Comparison of ENCODE assay signal across 14 mouse cellular contexts in the genomic region with DNA sequence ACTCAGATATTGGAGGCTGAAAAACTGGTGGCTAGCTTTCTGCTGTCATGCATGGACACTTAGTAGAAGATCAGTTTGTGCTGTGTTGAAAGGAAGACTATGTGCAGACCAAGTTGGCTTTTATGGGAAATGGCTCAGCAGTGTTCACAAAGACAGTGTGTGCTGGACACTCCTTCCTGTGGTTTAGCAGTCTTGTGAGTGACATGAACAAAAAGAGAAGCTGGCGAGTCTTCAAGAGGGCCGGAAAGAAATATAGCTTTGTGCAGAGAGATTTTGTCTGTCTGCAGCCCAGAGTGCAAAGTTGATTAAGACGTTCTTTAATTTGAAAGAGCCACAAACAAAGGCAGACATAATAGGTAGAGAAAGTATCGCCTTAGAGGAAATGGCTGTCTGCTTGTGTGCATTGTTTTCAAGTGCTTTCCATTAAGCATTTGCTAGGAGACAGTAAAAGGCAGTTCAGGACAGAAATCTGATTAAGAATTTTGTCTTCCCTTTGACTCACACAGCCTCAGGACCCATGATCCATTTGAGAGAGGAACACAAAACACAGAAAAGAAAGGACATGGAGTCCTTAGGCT. TPM values are rescaled to one million over a fixed set of nuclear protein-coding genes. Genes with fewer than 3 reads are reported as not detected.
DNase-seq lines count a peak whose midpoint lies in the region; ATAC-seq lines count a peak whose summit lies in the region.
"Had no signal": no experiment of that assay in that cellular context is flagged by ENCODE, and none has a peak within 500 bp of the region (broad histone marks: within the 10 kb centered on the region; RNA-seq: fewer than 3 reads in every experiment).

No protein-coding gene starts in this region.

- peak; percentile 54 for ATAC-seq in activated CD4-positive, CD25-positive, alpha-beta regulatory T cell, adult 4 months
- ATAC-seq in megakaryocyte, adult 5-6 weeks (ENCODE audit: poor library complexity, severe bottlenecking), result peak; percentile 90
- ATAC-seq: intestine, embryonic 15.5 days had no signal

- intact Hi-C loops in left cerebral cortex, postnatal 4 days (cut with DNase I), result no loop called here
- intact Hi-C loops in left cerebral cortex, postnatal 36 days (cut with DNase I), result no loop called here
- intact Hi-C loops in gastrocnemius, postnatal 14 days (cut with DNase I; ENCODE audit: low total_unique reads), result no loop called here

- DNase-seq in left cerebral cortex, postnatal 4 days, result peak; percentile 3
- DNase-seq in left cerebral cortex, postnatal 36 days (ENCODE audit: low spot score in 2 of 2), result no peak
- DNase-seq in 416B (ENCODE audit: low read depth), result peak; percentile 83
- no peak for DNase-seq in gastrocnemius, postnatal 14 days
- DNase-seq in gastrocnemius, adult 18-20 months (ENCODE audit: low spot score), result no peak
- no peak for DNase-seq in adrenal gland, postnatal 25 days
- DNase-seq: adrenal gland, postnatal 36 days; spleen, adult 18-20 months; thymus, postnatal 25 days had no signal

RNA-seq across cellular contexts. Expression of gene Tlr7, which starts 11.4 kb away (rescaled TPM):
- 1 to 10 TPM; 1.0 to 1.6 TPM for total RNA-seq in left cerebral cortex, postnatal 4 days (2021)
- 1 to 10 TPM; 3.3 to 4.9 TPM for total RNA-seq in left cerebral cortex, postnatal 36 days (2021)
- polyA plus RNA-seq in activated CD4-positive, CD25-positive, alpha-beta regulatory T cell, adult 4 months (2017; shearing (Covaris generic)), result 1 to 10 TPM; 7.4 to 9.0 TPM
- total RNA-seq in megakaryocyte, adult 5-6 weeks (2015), result 61.2 and 61.8 TPM in 2 replicates
- total RNA-seq in megakaryocyte, adult 5-6 weeks (2017), result 28.7 and 41.5 TPM in 2 replicates
- total RNA-seq in gastrocnemius, postnatal 14 days (2021), result 1 to 10 TPM in 1 of 2 experiments, under 1 TPM in 1; 0.86 to 1.9 TPM
- under 1 TPM; 0.66 to 0.95 TPM for total RNA-seq in gastrocnemius, adult 18-20 months (2021)
- 0.86 and 1.3 TPM in 2 replicates for total RNA-seq in adrenal gland, postnatal 25 days (2021)
- total RNA-seq: MEL had no signal

RNA-seq across cellular contexts. Expression of gene Tlr8, which starts 54.8 kb away (rescaled TPM):
- total RNA-seq in left cerebral cortex, postnatal 4 days (2021), result under 1 TPM; 0.20 to 0.38 TPM
- under 1 TPM; 0.12 to 0.16 TPM for total RNA-seq in left cerebral cortex, postnatal 36 days (2021)
- polyA plus RNA-seq in activated CD4-positive, CD25-positive, alpha-beta regulatory T cell, adult 4 months (2017; shearing (Covaris generic)), result not detected
- total RNA-seq in megakaryocyte, adult 5-6 weeks (2015), result 120 and 131 TPM in 2 replicates
- 102 and 107 TPM in 2 replicates for total RNA-seq in megakaryocyte, adult 5-6 weeks (2017)
- under 1 TPM; 0.45 to 0.95 TPM for total RNA-seq in gastrocnemius, postnatal 14 days (2021)
- total RNA-seq in gastrocnemius, adult 18-20 months (2021), result under 1 TPM; 0.40 to 0.84 TPM
- total RNA-seq in adrenal gland, postnatal 25 days (2021), result 0.67 and 1.5 TPM in 2 replicates
- total RNA-seq: MEL had no signal
- polyA plus RNA-seq: forebrain, embryonic 12.5 days had no signal

Comparison
In these comparisons a context has a peak if more than half of its experiments do, and no peak if none do; other contexts are left out.
1. DNase-seq: peak in left cerebral cortex, postnatal 4 days (single experiment) and 416B (single experiment); none in left cerebral cortex, postnatal 36 days (0 of 2), gastrocnemius, postnatal 14 days (single experiment), gastrocnemius, adult 18-20 months (single experiment) and adrenal gland, postnatal 25 days (single experiment).
2. RNA of gene Tlr7, which starts 11.4 kb away (total RNA-seq): 28.7 to 61.8 TPM in megakaryocyte, adult 5-6 weeks; 3.3 to 4.9 TPM in left cerebral cortex, postnatal 36 days, 0.86 to 1.9 TPM in gastrocnemius, postnatal 14 days, 1.0 to 1.6 TPM in left cerebral cortex, postnatal 4 days, 0.86 to 1.3 TPM in adrenal gland, postnatal 25 days and 0.66 to 0.95 TPM in gastrocnemius, adult 18-20 months; every median in the first group is over 4 times any median in the second.
3. RNA of gene Tlr8, which starts 54.8 kb away (total RNA-seq): 102 to 131 TPM in megakaryocyte, adult 5-6 weeks; 0.67 to 1.5 TPM in adrenal gland, postnatal 25 days, 0.45 to 0.95 TPM in gastrocnemius, postnatal 14 days, 0.40 to 0.84 TPM in gastrocnemius, adult 18-20 months, 0.20 to 0.38 TPM in left cerebral cortex, postnatal 4 days and 0.12 to 0.16 TPM in left cerebral cortex, postnatal 36 days; every median in the first group is over 10 times any median in the second.